Comparison of ENCODE assay signal across 31 mouse cellular contexts in the genomic region with DNA sequence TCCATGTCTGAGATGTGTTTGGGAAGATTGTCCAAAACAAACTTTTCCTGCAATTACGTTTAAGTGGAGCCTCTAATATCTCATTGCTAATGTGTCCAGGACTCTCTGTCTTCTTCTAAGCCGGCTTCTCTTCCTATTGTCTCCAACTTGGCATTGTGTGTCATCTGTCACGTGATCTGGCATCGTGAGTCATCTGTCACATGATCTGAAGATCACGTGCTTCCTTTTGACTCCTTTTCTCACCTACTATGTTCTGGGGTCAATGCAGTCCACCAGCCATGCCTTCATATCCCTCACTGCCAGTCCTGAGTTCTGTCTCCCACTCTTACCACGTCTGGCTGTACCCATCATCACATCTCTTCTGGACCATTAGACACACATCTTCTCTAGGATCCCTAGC.
"Had no signal": no experiment of that assay in that cellular context is flagged by ENCODE, and none has a peak within 500 bp of the region (broad histone marks: within the 10 kb centered on the region; RNA-seq: fewer than 3 reads in every experiment).

No protein-coding gene starts in this region.

- H3K9me3 ChIP-seq: limb, embryonic 10.5 days; limb, embryonic 12.5 days; limb, embryonic 13.5 days; limb, embryonic 15.5 days; liver, embryonic 12.5 days; liver, embryonic 13.5 days; lung, embryonic 15.5 days; midbrain, embryonic 10.5 days; midbrain, embryonic 12.5 days; midbrain, embryonic 13.5 days; midbrain, embryonic 15.5 days had no signal

- ATAC-seq: liver, embryonic 12.5 days; liver, postnatal 0 days; lung, postnatal 0 days; midbrain, embryonic 13.5 days; midbrain, embryonic 15.5 days; midbrain, embryonic 16.5 days had no signal

- H3K4me1 ChIP-seq: limb, embryonic 10.5 days; limb, embryonic 12.5 days; limb, embryonic 13.5 days; limb, embryonic 15.5 days; liver, embryonic 12.5 days; liver, embryonic 13.5 days; liver, embryonic 15.5 days; lung, embryonic 15.5 days; midbrain, embryonic 12.5 days; midbrain, embryonic 13.5 days; midbrain, embryonic 15.5 days had no signal

- H3K36me3 ChIP-seq: limb, embryonic 10.5 days; limb, embryonic 12.5 days; limb, embryonic 13.5 days; limb, embryonic 15.5 days; liver, embryonic 12.5 days; liver, embryonic 13.5 days; liver, embryonic 15.5 days; lung, embryonic 15.5 days; midbrain, embryonic 10.5 days; midbrain, embryonic 12.5 days; midbrain, embryonic 13.5 days; midbrain, embryonic 15.5 days had no signal

- DNase-seq: left cerebral cortex, postnatal 4 days; liver; liver, embryonic 13.5 days; liver, postnatal 0 days; lung, adult 18-20 months; lung, adult 2 months; lung, embryonic 14.5 days; lung, postnatal 10 days; lung, postnatal 14 days; lung, postnatal 36 days; lung, postnatal 4 days; midbrain, embryonic 14.5 days had no signal

- H3K27me3 ChIP-seq: limb, embryonic 15.5 days; liver, embryonic 12.5 days; liver, embryonic 13.5 days; liver, embryonic 15.5 days had no signal

- H3K9ac ChIP-seq: limb, embryonic 12.5 days; limb, embryonic 13.5 days; limb, embryonic 15.5 days; liver, embryonic 12.5 days; liver, embryonic 13.5 days; liver, embryonic 14.5 days; liver, embryonic 15.5 days; liver, postnatal 0 days; lung, embryonic 14.5 days; lung, embryonic 15.5 days; midbrain, embryonic 12.5 days; midbrain, embryonic 13.5 days; midbrain, embryonic 15.5 days had no signal

- H3K27ac ChIP-seq: left cerebral cortex, adult 2 months; limb, embryonic 10.5 days; limb, embryonic 12.5 days; limb, embryonic 13.5 days; limb, embryonic 15.5 days; liver, embryonic 12.5 days; liver, embryonic 13.5 days; liver, embryonic 14.5 days; liver, embryonic 15.5 days; lung, embryonic 15.5 days; macrophage; midbrain, embryonic 10.5 days; midbrain, embryonic 12.5 days; midbrain, embryonic 13.5 days; midbrain, embryonic 15.5 days had no signal

- H3K4me3 ChIP-seq: left cerebral cortex, adult 2 months; limb, embryonic 10.5 days; limb, embryonic 12.5 days; limb, embryonic 13.5 days; limb, embryonic 15.5 days; liver, embryonic 12.5 days; liver, embryonic 13.5 days; liver, embryonic 15.5 days; lung, embryonic 15.5 days; midbrain, embryonic 10.5 days; midbrain, embryonic 12.5 days; midbrain, embryonic 13.5 days; midbrain, embryonic 15.5 days; myocyte had no signal

- H3K4me2 ChIP-seq: limb, embryonic 12.5 days; limb, embryonic 13.5 days; limb, embryonic 15.5 days; liver, embryonic 11.5 days; liver, embryonic 12.5 days; liver, embryonic 13.5 days; liver, embryonic 15.5 days; lung, embryonic 14.5 days; lung, embryonic 15.5 days; midbrain, embryonic 11.5 days; midbrain, embryonic 12.5 days; midbrain, embryonic 13.5 days; midbrain, embryonic 15.5 days had no signal
